Mouse (Mus musculus): ENCODE data around the gene Garem2. TPM values are rescaled to one million over a fixed set of nuclear protein-coding genes. Genes with fewer than 3 reads are reported as not detected.

Garem2 gene
- total and polyA plus RNA-seq, 3 experiments, result 0.21 TPM; not detected in 2

GRCm38 (mm10) chr5:30137271-30137670 is 32.3 kb downstream of the Garem2 start:
- H3K36me3 ChIP-seq (replicated peaks in 1 of 2; ENCODE audit: control insufficient read depth in 1 of 2, insufficient read depth in 1 of 2, low read length in 1 of 2), result peaks cover 43 to 80% of the 10 kb centered on the region in 2 experiments
- H3K4me3 ChIP-seq (replicated peaks in 1 of 3; ENCODE audit: low read depth in 2 of 3, low read length in 2 of 3, poor library complexity in 1 of 3), result no peak overlapping the region
- no peak for TF ChIP-seq CHD1 (IDR thresholded peaks at IDR 0.05; ENCODE audit: low read depth, low read length)
- no peak for TF ChIP-seq ETS1 (conservative IDR thresholded peaks at IDR 0.05; ENCODE audit: low read depth, low read length)
- TF ChIP-seq SIN3A (IDR thresholded peaks at IDR 0.05; ENCODE audit: low read length), result no peak
- no peak for TF ChIP-seq MEF2A (IDR thresholded peaks at IDR 0.05; ENCODE audit: borderline replicate concordance, low read depth, low read length)
- no peaks in the 10 kb centered on the region for H3K9me3 ChIP-seq (replicated peaks; ENCODE audit: low read length)
- H3K79me2 ChIP-seq (replicated peaks; ENCODE audit: control insufficient read depth, extremely low read depth, insufficient read depth, poor library complexity, severe bottlenecking), result no peaks in the 10 kb centered on the region
- H3K4me2 ChIP-seq (ENCODE audit: insufficient read depth, low read depth, poor library complexity, severe bottlenecking), result no peak overlapping the region
- no peak overlapping the region for H3K9ac ChIP-seq (ENCODE audit: insufficient read depth, low read depth)
- DNase-seq (ENCODE audit: extremely low read depth), result no peak
- dilution Hi-C loops (cut with MboI; ENCODE audit: extremely low pct_ligation_motif_present, extremely low pct_unique_long_range_greater_than_20kb, low sequenced_read_pairs), result no loop called here
- no peaks in the 10 kb centered on the region for H3K27me3 ChIP-seq (replicated peaks)
- H3K4me1 ChIP-seq (ENCODE audit: control insufficient read depth in 1 of 2, insufficient read depth in 2 of 2), result peaks cover 5 to 24% of the 10 kb centered on the region in 2 experiments
- in situ Hi-C loops (cut with MboI; ENCODE audit: low pct_ligation_motif_present, low pct_unique_long_range_greater_than_20kb, low sequenced_read_pairs), result no loop called here
- H3K27ac ChIP-seq (ENCODE audit: insufficient read depth, low read depth), result no peak overlapping the region

GRCm38 (mm10) chr5:30138193-30138592 is 33.2 kb downstream of the Garem2 start:
- Histone ChIP-seq H3K27me3 (replicated peaks) (no peaks in the 10 kb centered on the region), H3K4me2 (ENCODE audit: insufficient read depth, low read depth, poor library complexity, severe bottlenecking) (peak overlapping the region; percentile 29; the same call in 1 of the 2 replicates), H3K4me1 (ENCODE audit: control insufficient read depth in 1 of 2, insufficient read depth in 2 of 2) (peaks cover 5 to 24% of the 10 kb centered on the region in 2 experiments), H3K36me3 (replicated peaks in 1 of 2; ENCODE audit: control insufficient read depth in 1 of 2, insufficient read depth in 1 of 2, low read length in 1 of 2) (peaks cover 46 to 80% of the 10 kb centered on the region in 2 experiments), H3K9ac (ENCODE audit: insufficient read depth, low read depth) (no peak overlapping the region; the same call in 1 of the 2 replicates), H3K79me2 (replicated peaks; ENCODE audit: control insufficient read depth, extremely low read depth, insufficient read depth, poor library complexity, severe bottlenecking) (no peaks in the 10 kb centered on the region), H3K27ac (ENCODE audit: insufficient read depth, low read depth) (peak overlapping the region; percentile 43; the same call in 1 of the 2 replicates), H3K4me3 (replicated peaks in 1 of 3; ENCODE audit: low read depth in 2 of 3, low read length in 2 of 3, poor library complexity in 1 of 3) (no peak overlapping the region), H3K9me3 (replicated peaks; ENCODE audit: low read length) (no peaks in the 10 kb centered on the region)
- no peak for DNase-seq (ENCODE audit: extremely low read depth)
- no peak for TF ChIP-seq MAX (IDR thresholded peaks at IDR 0.05; ENCODE audit: low read length)
- no peak for TF ChIP-seq MYC (IDR thresholded peaks at IDR 0.05; ENCODE audit: low read depth, low read length)
- TF ChIP-seq RAD21 (IDR thresholded peaks at IDR 0.05; ENCODE audit: low read depth, low read length), result no peak
- no peak for TF ChIP-seq SMC3 (IDR thresholded peaks at IDR 0.05; ENCODE audit: low read depth, low read length)
- TF ChIP-seq BHLHE40 (IDR thresholded peaks at IDR 0.05; ENCODE audit: low read depth, low read length), result peak; percentile 47; the same call in 1 of the 2 replicates
- TF ChIP-seq NELFE (IDR thresholded peaks at IDR 0.05; ENCODE audit: low read depth, low read length), result no peak
- no peak for TF ChIP-seq HCFC1 (IDR thresholded peaks at IDR 0.05; ENCODE audit: low read depth, low read length)
- peak; percentile 57; the same call in 1 of the 2 replicates for TF ChIP-seq EP300 (IDR thresholded peaks at IDR 0.05; ENCODE audit: low read length)
- 0 out of 2 replicates have a peak, but pooled peaks have one; percentile 10 for TF ChIP-seq ELF1 (IDR thresholded peaks at IDR 0.05; ENCODE audit: low read depth, low read length)
- TF ChIP-seq E2F4 (IDR thresholded peaks at IDR 0.05; ENCODE audit: insufficient replicate concordance, low read depth, low read length), result no peak
- no peak for TF ChIP-seq RCOR1 (conservative IDR thresholded peaks at IDR 0.05; ENCODE audit: low read depth, low read length)
- no peak for TF ChIP-seq UBTF (IDR thresholded peaks at IDR 0.05; ENCODE audit: low read depth, low read length)
- TF ChIP-seq IRF4 (IDR thresholded peaks at IDR 0.05; ENCODE audit: low read depth, low read length), result peak; percentile 58
- in situ Hi-C loops (cut with MboI; ENCODE audit: low pct_ligation_motif_present, low pct_unique_long_range_greater_than_20kb, low sequenced_read_pairs) (no loop called here), dilution Hi-C loops (cut with MboI; ENCODE audit: extremely low pct_ligation_motif_present, extremely low pct_unique_long_range_greater_than_20kb, low sequenced_read_pairs) (no loop called here)
